Mouse (Mus musculus) adrenal gland, adult 2 months (tissue): Measurements from ENCODE around the gene Sec24b. TPM values are rescaled to one million over a fixed set of nuclear protein-coding genes. Genes with fewer than 3 reads are reported as not detected.

ENCODE experiments used
- DNase-seq: peaks from one replicate; pipeline ENCODE4 v3.0.0; 2021
- polyA plus RNA-seq: library from polyadenylated mRNA; depleted of rRNA; stranded (reverse); fragments of >200 nt; gene quantifications from 2 replicates; pipeline ENCODE4 v1.2.3, GENCODE M21; 2012
- total RNA-seq, 2 experiments: library from RNA; stranded (reverse); gene quantifications; 2 replicates each; pipeline ENCODE4 v1.2.3; 2021

Gene Sec24b
- total and polyA plus RNA-seq, 3 experiments, result 50.5 to 82.5 (median 74.0) TPM

GRCm38 (mm10) chr3:130055416-130056385, 5.7 kb downstream of the Sec24b start:
- DNase-seq, result no peak

GRCm38 (mm10) chr3:130054587-130054986, 6.8 kb downstream of the Sec24b start:
- DNase-seq, result no peak

GRCm38 (mm10) chr3:130053340-130054066, 7.8 kb downstream of the Sec24b start:
- peak; percentile 32 for DNase-seq

DNA sequence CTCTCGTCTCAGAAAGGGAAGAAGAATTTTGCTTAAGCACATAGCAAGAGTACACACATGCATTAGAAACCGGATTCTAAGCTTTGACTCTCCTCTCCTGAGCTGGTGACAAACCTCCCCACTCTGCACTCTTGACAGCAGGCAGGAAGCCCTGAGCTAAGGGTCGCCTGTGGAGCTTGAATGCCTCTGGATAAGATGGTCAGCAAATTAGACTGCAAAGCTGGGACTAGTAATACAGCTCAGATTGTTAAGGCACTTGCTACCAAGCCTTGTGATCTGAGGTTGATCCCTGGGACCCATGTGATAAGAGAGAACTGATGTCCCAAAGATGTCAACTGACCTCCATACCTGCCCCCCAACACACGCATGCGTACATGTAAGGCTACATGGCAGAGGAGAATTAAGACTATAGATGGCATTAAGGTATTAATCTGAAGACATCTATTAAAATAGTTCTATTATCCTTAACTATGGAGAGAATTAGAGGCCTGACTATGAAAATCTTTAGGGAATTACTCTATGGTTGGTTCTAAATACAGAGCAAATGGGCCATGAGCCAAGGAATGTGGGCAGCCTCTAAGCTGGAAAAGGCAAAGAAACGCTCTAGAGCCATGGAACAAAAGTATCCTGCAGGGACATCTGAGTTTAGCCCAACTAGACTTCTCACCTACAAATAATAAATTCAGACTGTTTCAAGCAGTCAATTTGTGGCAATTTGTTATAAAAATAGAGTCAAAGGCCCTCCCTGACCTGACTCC, 8.6 kb downstream of the Sec24b start:
- DNase-seq, result no peak

- no peak for DNase-seq
Measured at GRCm38 (mm10) chr3:130052116-130052515, 9.2 kb downstream of the Sec24b start.

DNA sequence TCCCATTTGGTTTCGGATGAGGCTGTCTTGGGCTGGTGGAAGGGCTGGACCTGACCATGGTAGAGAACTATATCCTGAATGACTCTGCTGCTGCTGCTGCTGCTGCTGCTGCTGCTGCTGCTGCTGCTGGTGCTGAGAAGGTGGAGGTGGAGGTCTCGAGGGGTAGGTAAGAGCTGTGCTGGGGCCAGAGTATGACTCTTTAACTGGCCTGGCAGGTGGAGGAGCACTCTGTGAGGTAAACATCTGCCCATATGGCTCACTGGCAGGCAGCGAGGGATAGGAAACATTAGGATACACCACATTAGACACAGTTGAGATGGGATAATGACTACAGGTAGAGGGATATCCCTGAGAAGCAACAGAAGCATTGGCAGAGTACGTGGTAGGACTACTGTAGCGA, 20.6 kb downstream of the Sec24b start:
- no peak for DNase-seq

GRCm38 (mm10) chr3:130040017-130040416, 21.3 kb downstream of the Sec24b start:
- no peak for DNase-seq

DNA sequence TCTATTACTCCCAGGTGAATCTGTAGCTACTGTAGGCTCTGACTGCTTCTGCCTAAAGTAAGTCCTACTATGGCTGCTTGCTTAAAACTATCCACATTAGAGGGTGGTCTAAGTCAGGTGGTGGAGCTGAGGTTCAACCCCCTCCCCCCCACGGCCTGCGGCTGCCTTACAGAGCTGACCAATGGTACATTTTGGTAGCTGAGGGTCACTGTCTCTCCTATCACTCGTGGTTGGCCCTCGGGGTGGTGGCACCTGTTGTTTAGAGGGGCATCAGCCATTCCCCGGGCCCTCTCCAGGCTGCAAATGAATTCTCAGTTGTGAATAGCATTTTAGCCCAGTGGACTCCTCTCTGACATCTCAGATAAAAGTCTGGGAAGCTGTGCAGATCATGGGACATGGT, 32.6 kb downstream of the Sec24b start:
- no peak for DNase-seq

- DNase-seq, result no peak
Measured at GRCm38 (mm10) chr3:130026181-130026580, 35.2 kb downstream of the Sec24b start.

- no peak for DNase-seq
Measured at GRCm38 (mm10) chr3:130025556-130025955, 35.8 kb downstream of the Sec24b start.

DNA sequence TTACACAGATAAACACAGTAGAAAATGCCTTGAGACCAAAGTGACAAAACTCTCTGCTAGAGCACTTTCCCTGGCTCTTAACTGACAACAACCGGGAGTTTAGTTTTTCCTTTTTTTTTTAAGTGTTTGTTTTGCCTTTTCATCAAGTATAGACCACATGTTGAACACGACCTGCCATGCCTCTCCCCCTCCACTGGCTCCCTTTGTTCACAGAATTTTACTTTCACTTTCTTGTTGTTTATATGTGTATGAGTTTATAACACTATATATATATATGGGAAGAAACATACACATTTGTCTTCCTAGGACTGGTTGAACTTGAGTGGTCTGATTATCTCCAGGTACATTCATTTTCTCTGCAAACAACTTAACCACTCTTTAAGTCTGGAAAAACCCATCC, 48.4 kb downstream of the Sec24b start:
- no peak for DNase-seq

GRCm38 (mm10) chr3:130011236-130011635, 50.1 kb downstream of the Sec24b start:
- no peak for DNase-seq

- no peak for DNase-seq
Measured at GRCm38 (mm10) chr3:130006141-130006540, 55.2 kb downstream of the Sec24b start.

GRCm38 (mm10) chr3:130000926-130001325, 60.4 kb downstream of the Sec24b start:
- DNase-seq, result no peak

- DNase-seq, result no peak
Measured at GRCm38 (mm10) chr3:129998526-129998925, 62.8 kb downstream of the Sec24b start.

GRCm38 (mm10) chr3:129998001-129998400, 63.4 kb downstream of the Sec24b start:
- peak; percentile 78 for DNase-seq

- no peak for DNase-seq
Measured at GRCm38 (mm10) chr3:129997324-129997723, 64.0 kb downstream of the Sec24b start.

DNA sequence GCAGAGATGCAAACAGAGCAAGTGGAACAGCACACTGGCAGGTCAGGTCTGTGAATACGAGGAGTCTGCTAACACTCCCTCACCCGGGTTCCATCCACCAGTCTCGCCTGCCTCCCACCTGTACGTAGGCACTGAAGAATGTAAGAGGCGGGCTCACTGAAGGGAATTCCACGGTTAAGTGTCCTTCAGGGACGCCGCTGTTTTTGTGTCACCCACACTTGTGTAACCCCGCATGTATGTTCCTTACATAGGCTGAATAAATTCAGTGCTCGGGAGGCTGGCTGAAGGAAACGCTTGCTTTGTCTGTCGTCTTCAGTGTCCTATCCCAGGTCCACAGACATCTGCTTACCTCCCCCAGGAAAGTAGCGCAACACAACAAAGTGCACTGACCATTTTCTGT, 74.1 kb downstream of the Sec24b start:
- DNase-seq, result no peak

DNA sequence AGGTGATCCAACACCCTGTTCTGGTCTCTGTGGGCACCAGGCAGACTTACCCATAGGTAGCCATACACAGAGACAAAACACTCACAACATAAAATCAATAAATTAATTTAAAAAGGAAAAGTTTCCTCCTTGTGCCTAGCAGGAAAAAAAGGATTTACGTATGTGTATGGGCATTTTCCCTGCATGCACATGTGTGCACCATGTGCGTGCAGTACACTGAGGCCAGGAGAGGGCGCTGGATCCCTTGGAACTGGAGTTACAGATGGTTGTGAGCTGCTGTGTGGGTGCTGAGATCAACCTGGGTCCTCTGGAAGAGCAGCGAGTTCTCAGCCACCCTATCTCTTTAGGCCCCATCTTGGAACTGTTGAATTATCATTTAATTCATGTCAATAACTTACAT, 76.0 kb downstream of the Sec24b start:
- no peak for DNase-seq

- DNase-seq, result no peak
Measured at GRCm38 (mm10) chr3:129984797-129985196, 76.6 kb downstream of the Sec24b start.

DNA sequence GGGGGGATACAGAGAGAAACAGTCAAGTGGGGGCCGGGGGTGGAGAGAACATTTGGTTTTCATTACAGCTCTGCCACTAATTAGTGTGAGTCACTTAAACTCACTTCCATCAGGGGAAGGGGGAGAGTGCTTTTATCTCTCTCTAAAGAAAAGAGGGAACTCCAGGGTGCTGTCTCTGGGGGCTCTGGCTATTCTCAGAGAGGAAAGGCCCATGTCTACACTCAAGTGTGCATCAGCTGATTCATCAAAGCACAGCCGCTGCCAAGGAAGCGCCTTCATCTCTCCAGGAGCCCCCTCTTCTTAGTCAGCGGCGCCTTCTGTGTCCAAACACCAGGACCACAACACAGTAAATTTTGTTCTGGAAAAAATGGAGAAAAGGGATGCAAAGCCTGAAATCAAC, 79.1 kb downstream of the Sec24b start:
- DNase-seq, result no peak

- no peak for DNase-seq
Measured at GRCm38 (mm10) chr3:129981756-129982155, 79.6 kb downstream of the Sec24b start.
